ENCODE assay signal across 29 mouse cellular contexts in genomic region chr17:6123776-6124175, GRCm38 (mm10). TPM values are rescaled to one million over a fixed set of nuclear protein-coding genes. Genes with fewer than 3 reads are reported as not detected.
DNase-seq lines count a peak whose midpoint lies in the region; ATAC-seq and TF ChIP-seq lines count a peak whose summit lies in the region.
"Had no signal": no experiment of that assay in that cellular context is flagged by ENCODE, and none has a peak within 500 bp of the region (broad histone marks: within the 10 kb centered on the region; RNA-seq: fewer than 3 reads in every experiment).

No protein-coding gene starts in this region.

- H3K4me3 ChIP-seq in liver, adult 2 months (ENCODE audit: insufficient read depth, low read depth, low read length): no peak overlapping the region
- H3K4me3 ChIP-seq in liver, postnatal 0 days (ENCODE audit: low read depth, low read length): no peak overlapping the region
- no peak overlapping the region for H3K4me3 ChIP-seq in intestine, embryonic 16.5 days (ENCODE audit: low read length)
- H3K4me3 ChIP-seq: embryonic facial prominence, embryonic 13.5 days; embryonic facial prominence, embryonic 15.5 days; erythroblast, embryonic 14.5 days; forebrain, embryonic 10.5 days; forebrain, embryonic 12.5 days had no signal

- no peaks in the 10 kb centered on the region for H3K27me3 ChIP-seq in liver, adult 2 months (ENCODE audit: control insufficient read depth, insufficient read depth, low read length)
- H3K27me3 ChIP-seq in liver, postnatal 0 days (ENCODE audit: insufficient read depth, low read length): no peaks in the 10 kb centered on the region
- H3K27me3 ChIP-seq in intestine, embryonic 16.5 days (replicated peaks; ENCODE audit: control insufficient read depth, insufficient read depth, low read length): no peaks in the 10 kb centered on the region
- H3K27me3 ChIP-seq: CH12.LX; embryonic facial prominence, embryonic 13.5 days; embryonic facial prominence, embryonic 15.5 days; forebrain, embryonic 12.5 days; Patski had no signal

- TF ChIP-seq POLR2A in liver, adult 2 months (IDR thresholded peaks at IDR 0.05; ENCODE audit: extremely low read depth, insufficient read depth, low read length): no peak

- H3K36me3 ChIP-seq in liver, adult 2 months (ENCODE audit: control insufficient read depth, insufficient read depth, low read length): peaks cover 6% of the 10 kb centered on the region
- peaks cover 6% of the 10 kb centered on the region; the same call in 1 of the 2 replicates for H3K36me3 ChIP-seq in liver, postnatal 0 days (replicated peaks; ENCODE audit: insufficient read depth, low read length)
- 0 out of 2 replicates have a peak, but pooled peaks cover 9% of the 10 kb centered on the region for H3K36me3 ChIP-seq in intestine, embryonic 16.5 days (ENCODE audit: control insufficient read depth, insufficient read depth, low read length)

- no peak overlapping the region for H3K9ac ChIP-seq in liver, adult 2 months (ENCODE audit: low read depth, low read length)
- H3K9ac ChIP-seq in liver, postnatal 0 days (replicated peaks): no peak overlapping the region
- no peak overlapping the region for H3K9ac ChIP-seq in intestine, embryonic 16.5 days (ENCODE audit: low read depth, low read length)
- H3K9ac ChIP-seq: embryonic facial prominence, embryonic 13.5 days; embryonic facial prominence, embryonic 15.5 days; forebrain, embryonic 12.5 days had no signal

- no peak for DNase-seq in frontal cortex, postnatal 25 days (ENCODE audit: low spot score in 2 of 2)
- DNase-seq in liver, adult 2 months (ENCODE audit: extremely low read depth, low read depth, low spot score): peak; percentile 37
- DNase-seq in liver, postnatal 0 days: no peak
- DNase-seq in right cerebral cortex, adult 18-20 months: peak; percentile 21
- no peak for DNase-seq in right cerebral cortex, postnatal 4 days
- DNase-seq: adrenal gland, adult 8-10 months; adrenal gland, postnatal 14 days; adrenal gland, postnatal 36 days; B cell, adult 2 months; cerebellum, adult 11 months; cerebellum, adult 18-20 months; cerebellum, adult 8-10 months; cerebellum, adult 9-11 months; cerebellum, postnatal 14 days; cerebellum, postnatal 36 days; embryo, embryonic 11 days had no signal

- H3K9me3 ChIP-seq in liver, postnatal 0 days (ENCODE audit: low read length): no peaks in the 10 kb centered on the region
- no peaks in the 10 kb centered on the region for H3K9me3 ChIP-seq in intestine, embryonic 16.5 days (ENCODE audit: control insufficient read depth, low read length)
- H3K9me3 ChIP-seq: embryonic facial prominence, embryonic 13.5 days; embryonic facial prominence, embryonic 15.5 days; forebrain, embryonic 10.5 days; forebrain, embryonic 12.5 days; G1E had no signal

- no peak for TF ChIP-seq EP300 in liver, postnatal 0 days (IDR thresholded peaks at IDR 0.05; ENCODE audit: low read depth)

- no peaks in the 10 kb centered on the region; the same call in 1 of the 2 replicates for H3K4me1 ChIP-seq in liver, adult 2 months (ENCODE audit: control insufficient read depth, insufficient read depth, low read length)
- H3K4me1 ChIP-seq in liver, postnatal 0 days (ENCODE audit: insufficient read depth): no peaks in the 10 kb centered on the region
- no peaks in the 10 kb centered on the region for H3K4me1 ChIP-seq in intestine, embryonic 16.5 days (ENCODE audit: control insufficient read depth, insufficient read depth, low read length)
- H3K4me1 ChIP-seq: embryonic facial prominence, embryonic 13.5 days; forebrain, embryonic 10.5 days; forebrain, embryonic 12.5 days had no signal

- WGBS in liver, adult 2 months: 73% methylated on average over 4 of the region's 4 CpGs
- WGBS in liver, postnatal 0 days (ENCODE audit: insufficient replicate concordance): 91% methylated on average over 4 of the region's 4 CpGs
- 89% methylated on average over 4 of the region's 4 CpGs for WGBS in intestine, embryonic 16.5 days

- H3K27ac ChIP-seq in liver, adult 2 months (replicated peaks; ENCODE audit: insufficient read depth, low read depth, low read length): no peak overlapping the region
- H3K27ac ChIP-seq in liver, postnatal 0 days (ENCODE audit: low read depth): no peak overlapping the region
- H3K27ac ChIP-seq in intestine, embryonic 16.5 days (ENCODE audit: low read length): no peak overlapping the region
- H3K27ac ChIP-seq: embryonic facial prominence, embryonic 13.5 days; embryonic facial prominence, embryonic 15.5 days; forebrain, embryonic 10.5 days; forebrain, embryonic 12.5 days had no signal

- peak; percentile 84 for ATAC-seq in frontal cortex, adult (ENCODE audit: low TSS enrichment)
- ATAC-seq in liver, postnatal 0 days: no peak
- no peak for ATAC-seq in intestine, embryonic 16.5 days
- ATAC-seq: activated CD4-positive, CD25-positive, alpha-beta regulatory T cell, adult 4 months; CD4-positive, CD25-positive, alpha-beta regulatory T cell, adult 4 months; forebrain, embryonic 14.5 days; Patski had no signal

- H3K79me2 ChIP-seq in liver, adult 2 months (ENCODE audit: control insufficient read depth, insufficient read depth, low read length): peaks cover 6% of the 10 kb centered on the region

- no peak overlapping the region for H3K4me2 ChIP-seq in liver, postnatal 0 days (ENCODE audit: low read depth, low read length)
- no peak overlapping the region for H3K4me2 ChIP-seq in intestine, embryonic 16.5 days (ENCODE audit: low read depth, low read length)
- H3K4me2 ChIP-seq: embryonic facial prominence, embryonic 13.5 days; embryonic facial prominence, embryonic 15.5 days; forebrain, embryonic 12.5 days had no signal

- TF ChIP-seq CTCF in liver, adult 2 months (IDR thresholded peaks at IDR 0.05; ENCODE audit: low read depth, low read length): no peak
- no peak for TF ChIP-seq CTCF in liver, postnatal 0 days (IDR thresholded peaks at IDR 0.05; ENCODE audit: low read depth)

RNA-seq across cellular contexts. Expression of gene Tulp4, which starts 17.5 kb away (rescaled TPM):
- total RNA-seq in liver, adult 2 months (2014; rRNA removed): 25.4 and 26.6 TPM in 2 replicates
- 17.0 and 19.9 TPM in 2 replicates for polyA plus RNA-seq in liver, adult 2 months (2012; rRNA removed)
- 14.2 and 17.8 TPM in 2 replicates for polyA plus RNA-seq in liver, postnatal 0 days (2015; fragmentation: Nextera tagmentation; extraction: Ambion mirVana)
- polyA plus RNA-seq in intestine, embryonic 16.5 days (2015; fragmentation: Nextera tagmentation; extraction: Ambion mirVana): 60.1 and 79.1 TPM in 2 replicates

RNA-seq across cellular contexts. Expression of gene Gtf2h5, which starts 44.2 kb away (rescaled TPM):
- total RNA-seq in liver, adult 2 months (2014; rRNA removed): 12.8 and 18.3 TPM in 2 replicates
- 13.2 and 18.1 TPM in 2 replicates for polyA plus RNA-seq in liver, adult 2 months (2012; rRNA removed)
- polyA plus RNA-seq in liver, postnatal 0 days (2015; fragmentation: Nextera tagmentation; extraction: Ambion mirVana): 70.4 and 73.5 TPM in 2 replicates
- polyA plus RNA-seq in intestine, embryonic 16.5 days (2015; fragmentation: Nextera tagmentation; extraction: Ambion mirVana): 138 and 151 TPM in 2 replicates

RNA-seq across cellular contexts. Expression of gene Serac1, which starts 44.2 kb away (rescaled TPM):
- 3.9 and 4.6 TPM in 2 replicates for total RNA-seq in liver, adult 2 months (2014; rRNA removed)
- 1.3 and 2.0 TPM in 2 replicates for polyA plus RNA-seq in liver, adult 2 months (2012; rRNA removed)
- 0.43 and 0.73 TPM in 2 replicates for polyA plus RNA-seq in liver, postnatal 0 days (2015; fragmentation: Nextera tagmentation; extraction: Ambion mirVana)
- 3.9 and 4.6 TPM in 2 replicates for polyA plus RNA-seq in intestine, embryonic 16.5 days (2015; fragmentation: Nextera tagmentation; extraction: Ambion mirVana)

Comparison
In these comparisons a context has a peak if more than half of its experiments do, and no peak if none do; other contexts are left out.
1. DNase-seq: peak in liver, adult 2 months (single experiment) and right cerebral cortex, adult 18-20 months (single experiment); none in frontal cortex, postnatal 25 days (0 of 2), liver, postnatal 0 days (single experiment) and right cerebral cortex, postnatal 4 days (single experiment).